Mouse (Mus musculus): Measurements from ENCODE around the gene Abcc6. TPM values are rescaled to one million over a fixed set of nuclear protein-coding genes. Genes with fewer than 3 reads are reported as not detected.

Abcc6 gene
- total RNA-seq, 2 experiments from 2014 or later = 0.07 to 0.21 TPM

Other genes starting within 250 kb of the Abcc6 start
- under 1 TPM; 0.11 to 0.39 TPM for gene Lmtk3, start 246.6 kb downstream of the Abcc6 start, total RNA-seq (2021)
- not detected for gene Sult2b1, start 245.6 kb downstream of the Abcc6 start, total RNA-seq (2021)
- gene Cyth2, start 215.7 kb downstream of the Abcc6 start, total RNA-seq (2021) = 10 to 100 TPM; 34.6 to 35.8 TPM
- under 1 TPM; 0.16 to 0.18 TPM for gene Kcnj14, start 205.5 kb downstream of the Abcc6 start, total RNA-seq (2021)
- gene Grwd1, start 199.4 kb downstream of the Abcc6 start, total RNA-seq (2021) = 10 to 100 TPM; 10.5 to 16.5 TPM
- gene Kdelr1, start 157.5 kb downstream of the Abcc6 start, total RNA-seq (2021) = 10 to 100 TPM; 64.2 to 68.5 TPM
- gene Grin2d, start 151.9 kb downstream of the Abcc6 start, total RNA-seq (2021) = under 1 TPM; 0.44 to 0.64 TPM
- gene Syngr4, start 133.6 kb downstream of the Abcc6 start, total RNA-seq (2021) = under 1 TPM in 1 of 2 experiments, not detected in 1; 0.24 TPM
- 10 to 100 TPM; 49.2 to 61.0 TPM for gene Tmem143, start 133.4 kb downstream of the Abcc6 start, total RNA-seq (2021)
- gene Emp3, start 108.9 kb downstream of the Abcc6 start, total RNA-seq (2021) = 10 to 100 TPM; 21.5 to 31.1 TPM
- gene Ccdc114, start 106.2 kb downstream of the Abcc6 start, total RNA-seq (2021) = under 1 TPM; 0.39 to 0.78 TPM
- 10 to 100 TPM; 40.3 to 42.2 TPM for gene Nomo1, start 3.4 kb upstream of the Abcc6 start, total RNA-seq (2021)
- 10 to 100 TPM; 70.7 to 71.9 TPM for gene Kcnj11, start 70.5 kb upstream of the Abcc6 start, total RNA-seq (2021)
- gene Abcc8, start 149.7 kb upstream of the Abcc6 start, total RNA-seq (2021) = 1 to 10 TPM; 3.5 to 4.6 TPM
- gene Ush1c, start 208.2 kb upstream of the Abcc6 start, total RNA-seq (2021) = 1 to 10 TPM; 2.2 to 3.0 TPM
- under 1 TPM; 0.31 to 0.33 TPM for gene Otog, start 210.7 kb upstream of the Abcc6 start, total RNA-seq (2021)